Mouse (Mus musculus) heart, postnatal 0 days (tissue): Measurements from ENCODE around the gene Eml3.
"Not testable (repeated sequence)": the region's sequence is repeated elsewhere in the genome, so short reads cannot be mapped to it uniquely, and the experiment has no call there.

ENCODE experiments used
- CTCF ChIP-seq: IDR thresholded peaks from 2 replicates; pipeline ENCODE4 v1.5.1; 2016; ENCODE audit warnings: antibody characterized with exemption, control low read depth, low read depth
- EP300 ChIP-seq: IDR thresholded peaks from 2 replicates; pipeline ENCODE4 v1.6.1; 2016; ENCODE audit warnings: antibody characterized with exemption, low read depth

GRCm38 (mm10) chr19:8972491-8972890 is 43.1 kb downstream of the Eml3 start:
- TF ChIP-seq CTCF, EP300: not testable (repeated sequence)
